Mouse (Mus musculus) ES-Bruce4 (cell line): Measurements from ENCODE around the gene Clec4a4.

Experiments
- CTCF ChIP-seq: IDR thresholded peaks from one replicate; pipeline ENCODE4 v1.8.1; 2011; ENCODE audit warnings: low read depth, low read length
- POLR2A ChIP-seq: IDR thresholded peaks from one replicate; pipeline ENCODE4 v1.8.1; 2011; ENCODE audit warnings: low read length; ENCODE audit not compliant: insufficient read depth

DNA sequence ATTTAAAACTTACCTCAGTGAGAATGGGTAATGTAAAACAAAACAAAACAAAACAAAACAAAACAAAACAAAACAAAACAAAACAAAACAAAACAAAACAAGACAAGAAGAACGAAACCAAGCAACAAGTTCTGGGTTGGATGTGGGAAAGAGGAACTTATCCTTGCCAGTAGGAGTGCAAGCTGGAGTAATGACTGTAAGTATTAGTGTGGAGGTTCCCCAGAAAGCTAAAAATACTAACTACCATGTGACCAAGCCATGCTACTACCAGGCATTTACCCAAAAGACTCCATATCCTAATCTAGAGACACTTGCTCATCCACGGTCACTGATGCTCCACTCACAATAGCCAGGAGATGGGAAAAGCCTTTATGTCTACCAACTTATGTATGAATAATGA, 43.4 kb upstream of the Clec4a4 start:
- TF ChIP-seq CTCF (no peak), POLR2A (no peak)
